ENCODE assay signal across 8 mouse cellular contexts in the genomic region with DNA sequence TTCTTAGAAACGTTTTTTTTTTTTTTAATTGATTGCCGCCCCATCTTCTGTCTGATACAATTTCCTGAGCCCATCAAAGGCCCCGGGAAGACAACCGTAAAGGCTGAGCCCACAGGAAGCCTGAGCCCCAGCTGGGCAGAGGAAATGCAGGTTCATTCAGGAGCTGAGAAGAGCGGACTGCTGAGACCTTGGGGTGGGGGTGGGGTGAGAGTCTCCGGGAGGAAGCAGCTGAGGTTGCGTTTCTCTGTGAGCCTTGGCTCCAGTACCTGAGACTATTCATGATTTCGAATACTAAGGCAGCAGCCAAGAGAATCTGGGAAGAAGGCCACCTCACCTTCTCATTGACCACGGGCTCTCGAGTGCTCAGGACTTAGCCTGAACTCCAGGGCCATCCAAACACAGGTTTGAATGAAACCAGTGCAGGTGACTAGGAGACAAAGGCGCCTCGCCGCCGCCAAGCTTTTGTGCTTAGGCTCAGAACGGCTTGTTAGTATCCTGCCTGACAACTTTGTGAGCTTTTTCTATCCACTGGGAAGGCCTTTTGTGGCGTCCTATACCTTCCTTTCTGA. TPM values are rescaled to one million over a fixed set of nuclear protein-coding genes. Genes with fewer than 3 reads are reported as not detected.
DNase-seq lines count a peak whose midpoint lies in the region; ATAC-seq and TF ChIP-seq lines count a peak whose summit lies in the region.

No protein-coding gene starts in this region.

- peak overlapping the region; percentile 100 for H3K4me2 ChIP-seq in CH12.LX (ENCODE audit: insufficient read depth, low read depth, poor library complexity, severe bottlenecking)
- peak overlapping the region; percentile 96 for H3K4me2 ChIP-seq in embryonic facial prominence, embryonic 11.5 days (ENCODE audit: low read depth, low read length)
- H3K4me2 ChIP-seq in intestine, embryonic 14.5 days (ENCODE audit: low read length): peak overlapping the region; percentile 87

- no peak for TF ChIP-seq RAD21 in CH12.LX (IDR thresholded peaks at IDR 0.05; ENCODE audit: low read depth, low read length)

- DNase-seq in A20 (ENCODE audit: low read depth, low spot score) (peak; percentile 40), CH12.LX (ENCODE audit: extremely low read depth) (no peak)
- DNase-seq in embryonic facial prominence, embryonic 11.5 days (ENCODE audit: low spot score): peak; percentile 55
- DNase-seq in intestine, embryonic 14.5 days (ENCODE audit: low spot score): peak; percentile 76
- DNase-seq in thymus, adult 18-20 months: peak; percentile 25 to 45
- DNase-seq in left cerebral cortex, postnatal 36 days (ENCODE audit: low spot score in 2 of 2): no peak
- no peak for DNase-seq in left cerebral cortex, postnatal 25 days (ENCODE audit: low spot score in 2 of 2)

- in situ Hi-C loops in CH12.LX (cut with MboI; ENCODE audit: low pct_ligation_motif_present, low pct_unique_long_range_greater_than_20kb, low sequenced_read_pairs): loop anchor here (5.0 kb wide), 1 partner anchor 62 kb away; no protein-coding TSS in a partner anchor

- H3K79me2 ChIP-seq in CH12.LX (replicated peaks; ENCODE audit: control insufficient read depth, extremely low read depth, insufficient read depth, poor library complexity, severe bottlenecking) (no peaks in the 10 kb centered on the region), macrophage (ENCODE audit: inconsistent target) (no peaks in the 10 kb centered on the region)

- H3K27me3 ChIP-seq in CH12.LX (replicated peaks): peaks cover 4% of the 10 kb centered on the region
- H3K27me3 ChIP-seq in embryonic facial prominence, embryonic 11.5 days (ENCODE audit: control insufficient read depth, insufficient read depth, low read length): peaks cover 24% of the 10 kb centered on the region
- H3K27me3 ChIP-seq in intestine, embryonic 14.5 days (replicated peaks; ENCODE audit: control insufficient read depth, insufficient read depth, low read length): peaks cover 23% of the 10 kb centered on the region

- no peak; the same call in 1 of the 2 replicates for ATAC-seq in embryonic facial prominence, embryonic 11.5 days (replicated peaks; ENCODE audit: insufficient number of reproducible peaks, low FRiP score, low TSS enrichment, low read depth)
- peak; percentile 45; the same call in 1 of the 2 replicates for ATAC-seq in intestine, embryonic 14.5 days (replicated peaks; ENCODE audit: low FRiP score, low TSS enrichment, low read depth)

- H3K4me3 ChIP-seq in CH12.LX (replicated peaks in 1 of 3; ENCODE audit: low read depth in 2 of 3, low read length in 2 of 3, poor library complexity in 1 of 3): no peak overlapping the region
- peak overlapping the region; percentile 49 for H3K4me3 ChIP-seq in embryonic facial prominence, embryonic 11.5 days (ENCODE audit: low read depth, low read length)
- peak overlapping the region; percentile 46 for H3K4me3 ChIP-seq in intestine, embryonic 14.5 days (ENCODE audit: low read depth, low read length)
- H3K4me3 ChIP-seq in macrophage (ENCODE audit: inconsistent target): peak overlapping the region; percentile 28; the same call in 1 of the 2 replicates

- no peak; the same call in 1 of the 2 replicates for TF ChIP-seq EP300 in CH12.LX (IDR thresholded peaks at IDR 0.05; ENCODE audit: low read length)

- peak overlapping the region; percentile 67; the same call in 1 of the 2 replicates for H3K9ac ChIP-seq in CH12.LX (ENCODE audit: insufficient read depth, low read depth)
- H3K9ac ChIP-seq in embryonic facial prominence, embryonic 11.5 days (replicated peaks; ENCODE audit: low read length): peak overlapping the region; percentile 34
- no peak overlapping the region for H3K9ac ChIP-seq in intestine, embryonic 14.5 days (ENCODE audit: low read length)

- H3K9me3 ChIP-seq in CH12.LX (replicated peaks; ENCODE audit: low read length): no peaks in the 10 kb centered on the region
- no peaks in the 10 kb centered on the region for H3K9me3 ChIP-seq in embryonic facial prominence, embryonic 11.5 days (replicated peaks; ENCODE audit: control insufficient read depth, low read length)
- no peaks in the 10 kb centered on the region for H3K9me3 ChIP-seq in intestine, embryonic 14.5 days (ENCODE audit: control insufficient read depth, low read length)

- H3K27ac ChIP-seq in CH12.LX (ENCODE audit: insufficient read depth, low read depth): no peak overlapping the region
- H3K27ac ChIP-seq in embryonic facial prominence, embryonic 11.5 days (replicated peaks; ENCODE audit: low read depth, low read length): no peak overlapping the region
- H3K27ac ChIP-seq in intestine, embryonic 14.5 days (ENCODE audit: low read depth): no peak overlapping the region
- H3K27ac ChIP-seq in macrophage: no peak overlapping the region

- TF ChIP-seq CTCF in CH12.LX (conservative IDR thresholded peaks at IDR 0.05 in 1 of 2, IDR thresholded peaks at IDR 0.05 in 1 of 2; ENCODE audit: low read depth in 2 of 2, low read length in 2 of 2): no peak

- dilution Hi-C loops in CH12.LX (cut with MboI; ENCODE audit: extremely low pct_ligation_motif_present, extremely low pct_unique_long_range_greater_than_20kb, low sequenced_read_pairs): no loop called here

- H3K4me1 ChIP-seq in CH12.LX (ENCODE audit: control insufficient read depth in 1 of 2, insufficient read depth in 2 of 2): peaks cover 2 to 27% of the 10 kb centered on the region in 2 experiments; a peak in 3 of 4 replicates
- H3K4me1 ChIP-seq in embryonic facial prominence, embryonic 11.5 days (ENCODE audit: control insufficient read depth, insufficient read depth, low read length): no peaks in the 10 kb centered on the region
- peaks cover 9% of the 10 kb centered on the region for H3K4me1 ChIP-seq in intestine, embryonic 14.5 days (replicated peaks; ENCODE audit: control insufficient read depth, insufficient read depth, low read length)

- WGBS in embryonic facial prominence, embryonic 11.5 days: under 1% methylated on average over 16 of the region's 16 CpGs
- WGBS in intestine, embryonic 14.5 days: 3% methylated on average over 16 of the region's 16 CpGs
- WGBS in macrophage (ENCODE audit: missing documents): 16% methylated on average over 16 of the region's 16 CpGs

- no peak for TF ChIP-seq POLR2A in CH12.LX (IDR thresholded peaks at IDR 0.05; ENCODE audit: low read depth, low read length)

- H3K36me3 ChIP-seq in CH12.LX (replicated peaks in 1 of 2; ENCODE audit: control insufficient read depth in 1 of 2, insufficient read depth in 1 of 2, low read length in 1 of 2): no peaks in the 10 kb centered on the region
- H3K36me3 ChIP-seq in embryonic facial prominence, embryonic 11.5 days (replicated peaks; ENCODE audit: control insufficient read depth, insufficient read depth, low read depth, low read length): no peaks in the 10 kb centered on the region
- no peaks in the 10 kb centered on the region for H3K36me3 ChIP-seq in intestine, embryonic 14.5 days (ENCODE audit: control insufficient read depth, insufficient read depth, low read length)
- H3K36me3 ChIP-seq in macrophage (ENCODE audit: inconsistent target): no peaks in the 10 kb centered on the region

- intact Hi-C loops in left cerebral cortex, postnatal 36 days (cut with DNase I): no loop called here
- intact Hi-C loops in left cerebral cortex, postnatal 25 days (cut with DNase I): loop anchor here (5.0 kb wide), 1 partner anchor 52 kb away; the partner anchor contains the start of gene Eid1

TF ChIP-seq in CH12.LX, 34 proteins besides CTCF, POLR2A, EP300 and RAD21 (continues in another document):
- TF ChIP-seq MAFK (IDR thresholded peaks at IDR 0.05; ENCODE audit: insufficient replicate concordance, low read length): no peak

RNA-seq across cellular contexts. Expression of gene Shc4, which starts 0.7 kb away (rescaled TPM):
- total RNA-seq in CH12.LX (2012; rRNA removed) (0.97 and 1.1 TPM in 2 replicates), CH12.LX (2014; rRNA removed) (0.21 and 0.23 TPM in 2 replicates)
- polyA plus RNA-seq in CH12.LX (2012; ENCODE audit: insufficient read length, low read depth) (0.10 and 0.37 TPM in 2 replicates), macrophage (2018) (0.69 to 3.0 TPM (median 0.99 TPM) in 3 replicates)
- 1.2 and 1.3 TPM in 2 replicates for polyA plus RNA-seq in embryonic facial prominence, embryonic 11.5 days (2014; fragmentation: Nextera tagmentation; extraction: Ambion mirVana)
- 2.5 and 2.6 TPM in 2 replicates for polyA plus RNA-seq in intestine, embryonic 14.5 days (2014; fragmentation: Nextera tagmentation; extraction: Ambion mirVana)
- 1 to 10 TPM in 2 of 26 experiments, under 1 TPM in 16, not detected in 8; 0.16 to 1.1 (median 0.58) TPM for total RNA-seq in macrophage (2018; cell fraction: chromatin; rRNA removed)
- total RNA-seq in macrophage (2018; cell fraction: cytosol; rRNA removed): 1 to 10 TPM in 7 of 26 experiments, under 1 TPM in 19; 0.33 to 1.4 (median 0.76) TPM
- total RNA-seq in macrophage (2018; cell fraction: nucleus; rRNA removed): 1 to 10 TPM in 5 of 26 experiments, under 1 TPM in 18, not detected in 3; 0.14 to 2.3 (median 0.52) TPM
- 1 to 10 TPM; 5.3 to 5.7 TPM for total RNA-seq in left cerebral cortex, postnatal 36 days (2021)
- total RNA-seq in left cerebral cortex, postnatal 25 days (2021): 1 to 10 TPM; 5.0 TPM

RNA-seq across cellular contexts. Expression of gene Eid1, which starts 51.7 kb away (rescaled TPM):
- total RNA-seq in CH12.LX (2012; rRNA removed): 15.4 and 17.0 TPM in 2 replicates
- 39.8 and 43.2 TPM in 2 replicates for total RNA-seq in CH12.LX (2014; rRNA removed)
- polyA plus RNA-seq in CH12.LX (2012; ENCODE audit: insufficient read length, low read depth): 20.4 and 22.7 TPM in 2 replicates
- 332 and 336 TPM in 2 replicates for polyA plus RNA-seq in embryonic facial prominence, embryonic 11.5 days (2014; fragmentation: Nextera tagmentation; extraction: Ambion mirVana)
- 155 and 160 TPM in 2 replicates for polyA plus RNA-seq in intestine, embryonic 14.5 days (2014; fragmentation: Nextera tagmentation; extraction: Ambion mirVana)
- 10 to 100 TPM in 9 of 26 experiments, 1 to 10 TPM in 14, under 1 TPM in 3; 0.56 to 45.4 (median 5.2) TPM for total RNA-seq in macrophage (2018; cell fraction: chromatin; rRNA removed)
- 10 to 100 TPM; 49.5 to 96.8 (median 79.6) TPM for total RNA-seq in macrophage (2018; cell fraction: cytosol; rRNA removed)
- 10 to 100 TPM; 10.0 to 84.7 (median 26.7) TPM for total RNA-seq in macrophage (2018; cell fraction: nucleus; rRNA removed)
- polyA plus RNA-seq in macrophage (2018): 98.4 to 218 TPM (median 159 TPM) in 3 replicates
- 100 to 1,000 TPM; 213 to 248 TPM for total RNA-seq in left cerebral cortex, postnatal 36 days (2021)
- 100 to 1,000 TPM; 229 to 255 TPM for total RNA-seq in left cerebral cortex, postnatal 25 days (2021)

RNA-seq across cellular contexts. Expression of gene Secisbp2l, which starts 58.0 kb away (rescaled TPM):
- total RNA-seq in CH12.LX (2012; rRNA removed) (8.3 and 8.9 TPM in 2 replicates), CH12.LX (2014; rRNA removed) (8.2 and 8.7 TPM in 2 replicates)
- polyA plus RNA-seq in CH12.LX (2012; ENCODE audit: insufficient read length, low read depth) (11.1 and 15.1 TPM in 2 replicates), macrophage (2018) (45.6 to 47.2 TPM (median 45.7 TPM) in 3 replicates)
- 23.1 TPM in 2 replicates for polyA plus RNA-seq in embryonic facial prominence, embryonic 11.5 days (2014; fragmentation: Nextera tagmentation; extraction: Ambion mirVana)
- polyA plus RNA-seq in intestine, embryonic 14.5 days (2014; fragmentation: Nextera tagmentation; extraction: Ambion mirVana): 18.5 and 20.7 TPM in 2 replicates
- total RNA-seq in macrophage (2018; cell fraction: chromatin; rRNA removed): 100 to 1,000 TPM in 19 of 26 experiments, 10 to 100 TPM in 7; 70.8 to 196 (median 143) TPM
- total RNA-seq in macrophage (2018; cell fraction: cytosol; rRNA removed): 10 to 100 TPM; 44.7 to 79.9 (median 68.8) TPM
- 100 to 1,000 TPM in 15 of 26 experiments, 10 to 100 TPM in 11; 59.9 to 202 (median 115) TPM for total RNA-seq in macrophage (2018; cell fraction: nucleus; rRNA removed)
- total RNA-seq in left cerebral cortex, postnatal 36 days (2021): 100 to 1,000 TPM; 103 to 107 TPM
- 100 to 1,000 TPM; 112 to 115 TPM for total RNA-seq in left cerebral cortex, postnatal 25 days (2021)

Comparison
In these comparisons a context has a peak if more than half of its experiments do, and no peak if none do; other contexts are left out.
1. DNase-seq: peak in A20 (single experiment), embryonic facial prominence, embryonic 11.5 days (single experiment), intestine, embryonic 14.5 days (single experiment) and thymus, adult 18-20 months (2 of 2); none in CH12.LX (single experiment), left cerebral cortex, postnatal 36 days (0 of 2) and left cerebral cortex, postnatal 25 days (0 of 2).
2. H3K4me3 ChIP-seq: peak in embryonic facial prominence, embryonic 11.5 days (single experiment), intestine, embryonic 14.5 days (single experiment) and macrophage (single experiment); none in CH12.LX (0 of 3).
3. Peak in every context shown above with its lines, with median percentiles within 50 percentile points of each other: H3K4me2 ChIP-seq.